Mouse (Mus musculus): ENCODE measurements around the gene Panx2. TPM values are rescaled to one million over a fixed set of nuclear protein-coding genes. Genes with fewer than 3 reads are reported as not detected.

Gene Panx2
- polyA plus RNA-seq, 1 experiment from 2014 or later: 0.20 TPM

DNA sequence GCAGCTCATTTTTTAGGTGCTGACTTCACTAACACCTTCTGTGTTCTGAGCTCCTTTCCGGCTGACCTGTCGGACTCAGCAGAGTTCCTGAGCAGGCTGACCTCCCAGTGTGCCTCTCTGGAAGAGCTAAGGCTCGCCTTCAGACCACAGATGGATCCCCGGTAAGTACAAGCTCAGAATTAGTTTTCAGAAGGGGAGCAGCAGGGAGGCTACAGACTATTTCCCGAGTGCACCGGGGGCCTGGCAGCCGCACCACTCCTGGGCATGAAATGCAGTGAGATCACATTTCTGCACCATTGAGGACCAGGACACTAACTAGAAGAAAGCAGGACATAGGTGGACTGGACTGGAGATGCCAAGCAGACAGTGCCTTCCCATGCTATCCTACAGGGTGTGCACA, 39.1 kb downstream of the Panx2 start:
- Histone ChIP-seq H3K4me3 (ENCODE audit: low read depth, low read length) (no peak overlapping the region), H3K4me2 (replicated peaks; ENCODE audit: low read depth, low read length) (no peak overlapping the region), H3K9ac (replicated peaks; ENCODE audit: low read depth, low read length) (no peak overlapping the region), H3K27ac (ENCODE audit: low read length) (no peak overlapping the region), H3K36me3 (ENCODE audit: control insufficient read depth, insufficient read depth, low read length) (peaks cover 88% of the 10 kb centered on the region), H3K9me3 (ENCODE audit: control insufficient read depth, low read depth, low read length) (no peaks in the 10 kb centered on the region), H3K27me3 (ENCODE audit: control insufficient read depth, insufficient read depth, low read length) (no peaks in the 10 kb centered on the region), H3K4me1 (ENCODE audit: control insufficient read depth, insufficient read depth, low read length) (no peaks in the 10 kb centered on the region)
- ATAC-seq (ENCODE audit: insufficient number of reproducible peaks, insufficient read depth, low FRiP score, low read depth): no peak
- WGBS: 92% methylated on average over 7 of the region's 7 CpGs

DNA sequence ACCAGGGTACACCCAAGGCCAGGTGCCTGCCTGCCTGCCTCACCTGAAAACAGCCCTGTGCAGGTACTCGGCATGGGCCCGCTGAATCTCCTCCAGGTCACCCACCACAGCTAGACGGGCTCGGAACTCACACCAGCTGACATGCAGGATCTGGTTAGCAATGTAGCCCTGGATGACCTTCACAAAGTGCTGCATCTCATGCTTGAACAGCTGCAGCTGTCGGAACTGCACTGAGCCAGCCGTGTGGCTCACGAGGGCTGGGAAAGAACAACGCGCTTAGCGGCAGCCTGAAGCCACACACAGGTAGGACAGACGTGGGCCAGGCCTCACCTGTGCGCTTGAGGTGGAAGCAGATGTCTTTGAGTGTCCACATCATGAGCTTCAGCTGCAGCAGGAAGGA, 41.3 kb downstream of the Panx2 start:
- H3K27ac ChIP-seq (ENCODE audit: low read length): no peak overlapping the region
- 88% methylated on average over 12 of the region's 12 CpGs for WGBS
- H3K4me1 ChIP-seq (ENCODE audit: control insufficient read depth, insufficient read depth, low read length): no peaks in the 10 kb centered on the region
- no peaks in the 10 kb centered on the region for H3K27me3 ChIP-seq (ENCODE audit: control insufficient read depth, insufficient read depth, low read length)
- no peaks in the 10 kb centered on the region for H3K9me3 ChIP-seq (ENCODE audit: control insufficient read depth, low read depth, low read length)
- no peak overlapping the region for H3K4me2 ChIP-seq (replicated peaks; ENCODE audit: low read depth, low read length)
- ATAC-seq (ENCODE audit: insufficient number of reproducible peaks, insufficient read depth, low FRiP score, low read depth): no peak
- H3K9ac ChIP-seq (replicated peaks; ENCODE audit: low read depth, low read length): no peak overlapping the region
- H3K4me3 ChIP-seq (ENCODE audit: low read depth, low read length): no peak overlapping the region
- H3K36me3 ChIP-seq (ENCODE audit: control insufficient read depth, insufficient read depth, low read length): peaks cover 88% of the 10 kb centered on the region

DNA sequence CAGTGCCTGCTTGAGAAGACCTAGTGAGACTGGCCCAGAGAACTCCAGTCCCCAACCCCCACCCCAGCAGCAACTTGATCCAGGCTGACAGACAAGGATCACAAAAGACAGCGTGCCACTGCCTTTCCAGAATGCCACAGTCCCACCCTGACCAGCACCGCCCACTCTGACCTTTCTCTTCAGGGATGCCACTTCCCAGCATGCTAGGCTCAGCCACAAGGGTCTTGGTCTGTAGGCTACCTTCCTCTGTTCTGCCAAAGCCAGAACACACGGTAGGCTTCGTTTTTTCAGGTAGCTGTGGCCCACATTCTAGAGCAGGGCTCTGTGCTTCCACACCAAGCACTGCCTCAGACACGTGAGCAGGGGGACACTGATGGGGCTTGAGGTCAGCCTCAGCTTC, 43.1 kb downstream of the Panx2 start:
- Histone ChIP-seq H3K36me3 (ENCODE audit: control insufficient read depth, insufficient read depth, low read length) (peaks cover 84% of the 10 kb centered on the region), H3K4me3 (ENCODE audit: low read depth, low read length) (no peak overlapping the region), H3K27me3 (ENCODE audit: control insufficient read depth, insufficient read depth, low read length) (no peaks in the 10 kb centered on the region), H3K27ac (ENCODE audit: low read length) (no peak overlapping the region), H3K9ac (replicated peaks; ENCODE audit: low read depth, low read length) (no peak overlapping the region), H3K4me2 (replicated peaks; ENCODE audit: low read depth, low read length) (no peak overlapping the region), H3K9me3 (ENCODE audit: control insufficient read depth, low read depth, low read length) (no peaks in the 10 kb centered on the region), H3K4me1 (ENCODE audit: control insufficient read depth, insufficient read depth, low read length) (no peaks in the 10 kb centered on the region)
- ATAC-seq (ENCODE audit: insufficient number of reproducible peaks, insufficient read depth, low FRiP score, low read depth): no peak
- 80% methylated on average over 5 of the region's 5 CpGs for WGBS

DNA sequence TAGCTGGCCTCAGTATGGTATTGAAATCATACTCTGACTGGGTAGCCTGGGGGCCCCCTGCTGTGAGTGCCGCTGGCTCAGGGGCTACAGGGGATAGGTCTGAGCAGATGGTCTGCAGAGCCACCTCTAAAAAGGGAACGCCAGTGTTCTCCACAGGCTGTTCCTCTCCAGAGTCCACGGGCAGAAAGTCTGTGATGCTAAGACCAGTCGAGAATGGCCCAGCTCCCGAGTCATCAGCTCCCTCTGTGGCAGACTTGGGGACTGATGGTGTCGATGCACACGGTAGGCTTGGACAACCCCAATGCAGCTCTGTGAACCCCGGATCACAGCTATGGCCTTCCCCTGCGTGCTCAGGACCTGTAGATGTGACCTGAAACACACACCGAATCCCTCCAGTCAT, 44.4 kb downstream of the Panx2 start:
- ATAC-seq (ENCODE audit: insufficient number of reproducible peaks, insufficient read depth, low FRiP score, low read depth): no peak

DNA sequence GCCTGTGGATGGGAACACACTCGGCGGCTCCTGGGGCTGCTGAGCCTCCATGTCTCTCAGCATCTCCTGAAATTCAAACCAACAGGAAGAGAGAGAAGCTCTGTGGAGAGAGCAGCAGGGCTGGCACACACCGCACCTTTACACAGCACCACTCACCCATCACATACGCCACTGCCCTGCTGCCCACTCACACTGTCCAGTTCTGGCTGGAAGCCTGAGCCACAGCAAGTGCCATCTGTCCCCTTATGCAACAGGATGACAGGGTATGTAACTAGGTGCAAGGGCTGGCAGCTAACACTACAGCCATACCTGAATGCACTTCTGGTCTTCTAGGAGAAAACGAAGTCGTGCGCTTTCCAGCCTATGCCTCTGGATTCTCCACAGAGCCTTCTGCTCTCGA, 44.9 kb downstream of the Panx2 start:
- WGBS: 98% methylated on average over 8 of the region's 8 CpGs
- Histone ChIP-seq H3K4me2 (replicated peaks; ENCODE audit: low read depth, low read length) (no peak overlapping the region), H3K4me3 (ENCODE audit: low read depth, low read length) (no peak overlapping the region), H3K9ac (replicated peaks; ENCODE audit: low read depth, low read length) (no peak overlapping the region), H3K4me1 (ENCODE audit: control insufficient read depth, insufficient read depth, low read length) (no peaks in the 10 kb centered on the region), H3K27ac (ENCODE audit: low read length) (no peak overlapping the region), H3K27me3 (ENCODE audit: control insufficient read depth, insufficient read depth, low read length) (no peaks in the 10 kb centered on the region), H3K9me3 (ENCODE audit: control insufficient read depth, low read depth, low read length) (no peaks in the 10 kb centered on the region), H3K36me3 (ENCODE audit: control insufficient read depth, insufficient read depth, low read length) (peaks cover 76% of the 10 kb centered on the region)
- no peak for ATAC-seq (ENCODE audit: insufficient number of reproducible peaks, insufficient read depth, low FRiP score, low read depth)

More for the DNA sequence above, 44.4 kb downstream of the Panx2 start:
- H3K27me3 ChIP-seq (ENCODE audit: control insufficient read depth, insufficient read depth, low read length): no peaks in the 10 kb centered on the region
- 88% methylated on average over 10 of the region's 10 CpGs for WGBS
- no peak overlapping the region for H3K4me2 ChIP-seq (replicated peaks; ENCODE audit: low read depth, low read length)
- H3K4me1 ChIP-seq (ENCODE audit: control insufficient read depth, insufficient read depth, low read length): no peaks in the 10 kb centered on the region
- H3K27ac ChIP-seq (ENCODE audit: low read length): no peak overlapping the region
- no peak overlapping the region for H3K4me3 ChIP-seq (ENCODE audit: low read depth, low read length)
- H3K9ac ChIP-seq (replicated peaks; ENCODE audit: low read depth, low read length): no peak overlapping the region
- no peaks in the 10 kb centered on the region for H3K9me3 ChIP-seq (ENCODE audit: control insufficient read depth, low read depth, low read length)
- H3K36me3 ChIP-seq (ENCODE audit: control insufficient read depth, insufficient read depth, low read length): peaks cover 77% of the 10 kb centered on the region

DNA sequence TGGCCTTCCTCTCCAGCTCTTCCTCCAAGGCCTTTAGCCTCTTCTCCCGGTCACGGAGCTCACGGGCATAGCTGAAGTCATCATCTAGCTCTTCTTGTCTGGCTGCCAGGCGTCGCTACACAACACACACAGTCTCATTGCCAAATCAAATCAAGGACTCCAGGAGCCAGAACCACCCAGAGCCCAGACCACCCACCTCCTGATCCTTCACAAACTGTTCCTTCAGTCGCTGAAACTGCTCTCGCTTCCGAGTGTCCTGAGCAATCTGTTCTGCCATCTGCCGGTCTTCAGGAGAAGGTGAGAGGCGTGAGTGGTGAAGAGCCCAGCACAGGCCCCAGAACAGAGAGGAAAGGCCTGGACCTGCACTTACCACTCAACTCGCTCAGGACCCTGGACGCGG, 46.5 kb downstream of the Panx2 start:
- 88% methylated on average over 13 of the region's 13 CpGs for WGBS
- H3K36me3 ChIP-seq (ENCODE audit: control insufficient read depth, insufficient read depth, low read length): peaks cover 69% of the 10 kb centered on the region

DNA sequence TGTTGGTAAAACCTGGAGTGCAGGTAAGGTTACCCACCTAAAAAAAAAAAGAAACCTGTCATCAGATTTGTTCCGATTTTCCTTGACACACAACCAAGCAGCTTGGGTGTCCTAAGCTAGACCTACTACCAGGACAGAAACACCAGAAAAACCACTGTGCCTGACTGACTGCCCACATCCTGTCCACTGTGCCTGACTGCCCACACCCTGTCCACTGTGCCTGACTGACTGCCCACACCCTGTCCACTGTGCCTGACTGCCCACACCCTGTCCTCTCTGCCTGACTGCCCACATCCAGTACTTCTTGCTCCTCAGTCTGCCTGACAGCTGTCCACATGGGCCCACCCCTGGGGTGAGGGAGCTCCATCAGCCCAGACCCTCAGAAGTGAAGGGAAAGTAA, 47.4 kb downstream of the Panx2 start:
- no peak overlapping the region for H3K4me2 ChIP-seq (replicated peaks; ENCODE audit: low read depth, low read length)
- ATAC-seq (ENCODE audit: insufficient number of reproducible peaks, insufficient read depth, low FRiP score, low read depth): no peak
- peaks cover 69% of the 10 kb centered on the region for H3K36me3 ChIP-seq (ENCODE audit: control insufficient read depth, insufficient read depth, low read length)
- H3K9ac ChIP-seq (replicated peaks; ENCODE audit: low read depth, low read length): no peak overlapping the region
- no peaks in the 10 kb centered on the region for H3K9me3 ChIP-seq (ENCODE audit: control insufficient read depth, low read depth, low read length)
- H3K27me3 ChIP-seq (ENCODE audit: control insufficient read depth, insufficient read depth, low read length): no peaks in the 10 kb centered on the region
- H3K4me1 ChIP-seq (ENCODE audit: control insufficient read depth, insufficient read depth, low read length): no peaks in the 10 kb centered on the region
- H3K4me3 ChIP-seq (ENCODE audit: low read depth, low read length): no peak overlapping the region
- H3K27ac ChIP-seq (ENCODE audit: low read length): no peak overlapping the region
- WGBS: 89% methylated on average over 1 of the region's 1 CpGs

More for the DNA sequence above, 46.5 kb downstream of the Panx2 start:
- H3K4me2 ChIP-seq (replicated peaks; ENCODE audit: low read depth, low read length): no peak overlapping the region
- no peaks in the 10 kb centered on the region for H3K27me3 ChIP-seq (ENCODE audit: control insufficient read depth, insufficient read depth, low read length)
- no peaks in the 10 kb centered on the region for H3K4me1 ChIP-seq (ENCODE audit: control insufficient read depth, insufficient read depth, low read length)
- H3K9me3 ChIP-seq (ENCODE audit: control insufficient read depth, low read depth, low read length): no peaks in the 10 kb centered on the region
- H3K27ac ChIP-seq (ENCODE audit: low read length): no peak overlapping the region
- ATAC-seq (ENCODE audit: insufficient number of reproducible peaks, insufficient read depth, low FRiP score, low read depth): no peak
- H3K9ac ChIP-seq (replicated peaks; ENCODE audit: low read depth, low read length): no peak overlapping the region
- H3K4me3 ChIP-seq (ENCODE audit: low read depth, low read length): no peak overlapping the region

DNA sequence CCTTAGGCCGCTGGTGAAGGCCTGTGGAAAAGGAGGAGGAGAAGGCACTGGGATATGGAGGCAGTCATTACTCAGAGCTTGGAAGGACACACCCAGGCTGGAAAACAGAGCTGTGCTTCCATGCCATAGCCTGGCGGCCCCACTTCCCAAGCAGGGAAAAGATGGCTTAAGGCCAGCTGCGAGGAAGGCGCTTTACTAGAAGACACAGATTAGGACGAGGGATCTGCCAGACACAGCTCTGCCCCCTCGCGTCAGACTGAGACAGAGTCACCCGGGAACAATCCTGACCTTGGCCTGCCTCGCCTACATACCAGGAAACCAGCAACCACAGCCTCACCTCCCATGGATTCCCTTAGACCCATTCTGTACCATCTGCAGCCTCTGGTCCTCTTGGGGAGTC, 50.6 kb downstream of the Panx2 start:
- Histone ChIP-seq H3K4me2 (replicated peaks; ENCODE audit: low read depth, low read length) (no peak overlapping the region), H3K4me1 (ENCODE audit: control insufficient read depth, insufficient read depth, low read length) (no peaks in the 10 kb centered on the region), H3K36me3 (ENCODE audit: control insufficient read depth, insufficient read depth, low read length) (peaks cover 63% of the 10 kb centered on the region), H3K27ac (ENCODE audit: low read length) (no peak overlapping the region), H3K4me3 (ENCODE audit: low read depth, low read length) (no peak overlapping the region), H3K9ac (replicated peaks; ENCODE audit: low read depth, low read length) (no peak overlapping the region), H3K9me3 (ENCODE audit: control insufficient read depth, low read depth, low read length) (no peaks in the 10 kb centered on the region), H3K27me3 (ENCODE audit: control insufficient read depth, insufficient read depth, low read length) (no peaks in the 10 kb centered on the region)
- WGBS: 76% methylated on average over 9 of the region's 9 CpGs
- ATAC-seq (ENCODE audit: insufficient number of reproducible peaks, insufficient read depth, low FRiP score, low read depth): no peak

DNA sequence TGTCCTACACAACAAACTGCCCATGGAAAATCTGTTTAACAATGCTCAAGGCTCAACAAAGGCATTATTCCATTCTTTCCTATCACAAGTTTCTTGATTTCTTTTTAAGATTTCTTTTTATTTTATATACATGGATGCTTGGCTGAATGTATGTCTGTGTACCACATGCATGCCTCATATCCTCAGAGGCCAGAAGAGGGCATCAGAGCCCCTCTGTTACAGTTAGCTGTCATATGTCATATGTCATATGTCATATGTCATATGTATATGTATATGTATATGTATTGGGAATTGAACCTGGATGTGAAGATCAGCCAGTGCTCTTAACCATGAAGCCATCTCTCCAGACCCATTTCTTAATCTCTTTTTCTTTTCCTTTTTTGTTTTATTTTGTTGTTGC, 58.5 kb downstream of the Panx2 start:
- Histone ChIP-seq H3K27ac (ENCODE audit: low read length) (no peak overlapping the region), H3K4me3 (ENCODE audit: low read depth, low read length) (no peak overlapping the region), H3K36me3 (ENCODE audit: control insufficient read depth, insufficient read depth, low read length) (peaks cover 31% of the 10 kb centered on the region), H3K9me3 (ENCODE audit: control insufficient read depth, low read depth, low read length) (no peaks in the 10 kb centered on the region), H3K4me1 (ENCODE audit: control insufficient read depth, insufficient read depth, low read length) (peaks cover 12% of the 10 kb centered on the region), H3K9ac (replicated peaks; ENCODE audit: low read depth, low read length) (no peak overlapping the region), H3K27me3 (ENCODE audit: control insufficient read depth, insufficient read depth, low read length) (no peaks in the 10 kb centered on the region), H3K4me2 (replicated peaks; ENCODE audit: low read depth, low read length) (no peak overlapping the region)
- ATAC-seq (ENCODE audit: insufficient number of reproducible peaks, insufficient read depth, low FRiP score, low read depth): no peak
